Mouse (Mus musculus): ENCODE measurements around the gene Scaf4.

The Scaf4 gene

GRCm38 (mm10) chr16:90283905-90284891, at the start of gene Scaf4:
Scaf4 (minus strand) TSS chr16:90284503.
- no peaks in the 10 kb centered on the region for H3K36me3 ChIP-seq (ENCODE audit: control insufficient read depth, insufficient read depth, low read length, poor library complexity, severe bottlenecking)
- peak; percentile 95 for DNase-seq (ENCODE audit: low read depth, low spot score)
- H3K27me3 ChIP-seq (ENCODE audit: control insufficient read depth, insufficient read depth, low read length, poor library complexity, severe bottlenecking): no peaks in the 10 kb centered on the region

- no peaks in the 10 kb centered on the region for H3K36me3 ChIP-seq (ENCODE audit: control insufficient read depth, insufficient read depth, low read length, poor library complexity, severe bottlenecking)
- no peak for DNase-seq (ENCODE audit: low read depth, low spot score)
- H3K27me3 ChIP-seq (ENCODE audit: control insufficient read depth, insufficient read depth, low read length, poor library complexity, severe bottlenecking): no peaks in the 10 kb centered on the region; the same call in 1 of the 2 replicates
Measured at GRCm38 (mm10) chr16:90332553-90332952, 48.2 kb upstream of the Scaf4 start.

- H3K36me3 ChIP-seq (ENCODE audit: control insufficient read depth, insufficient read depth, low read length, poor library complexity, severe bottlenecking): no peaks in the 10 kb centered on the region
- no peak for DNase-seq (ENCODE audit: low read depth, low spot score)
- no peaks in the 10 kb centered on the region; the same call in 1 of the 2 replicates for H3K27me3 ChIP-seq (ENCODE audit: control insufficient read depth, insufficient read depth, low read length, poor library complexity, severe bottlenecking)
Measured at GRCm38 (mm10) chr16:90330979-90331378, 46.7 kb upstream of the Scaf4 start.

GRCm38 (mm10) chr16:90329511-90329910, 45.2 kb upstream of the Scaf4 start:
- Histone ChIP-seq H3K36me3 (ENCODE audit: control insufficient read depth, insufficient read depth, low read length, poor library complexity, severe bottlenecking) (no peaks in the 10 kb centered on the region), H3K27me3 (ENCODE audit: control insufficient read depth, insufficient read depth, low read length, poor library complexity, severe bottlenecking) (no peaks in the 10 kb centered on the region; the same call in 1 of the 2 replicates)
- no peak for DNase-seq (ENCODE audit: low read depth, low spot score)

- peak; percentile 83 for DNase-seq (ENCODE audit: low read depth, low spot score)
- H3K27me3 ChIP-seq (ENCODE audit: control insufficient read depth, insufficient read depth, low read length, poor library complexity, severe bottlenecking): no peaks in the 10 kb centered on the region
- no peaks in the 10 kb centered on the region for H3K36me3 ChIP-seq (ENCODE audit: control insufficient read depth, insufficient read depth, low read length, poor library complexity, severe bottlenecking)
Measured at GRCm38 (mm10) chr16:90322850-90323528, 38.7 kb upstream of the Scaf4 start.

GRCm38 (mm10) chr16:90319321-90319720, 35.0 kb upstream of the Scaf4 start:
- no peaks in the 10 kb centered on the region for H3K36me3 ChIP-seq (ENCODE audit: control insufficient read depth, insufficient read depth, low read length, poor library complexity, severe bottlenecking)
- H3K27me3 ChIP-seq (ENCODE audit: control insufficient read depth, insufficient read depth, low read length, poor library complexity, severe bottlenecking): no peaks in the 10 kb centered on the region
- no peak for DNase-seq (ENCODE audit: low read depth, low spot score)

- no peaks in the 10 kb centered on the region for H3K36me3 ChIP-seq (ENCODE audit: control insufficient read depth, insufficient read depth, low read length, poor library complexity, severe bottlenecking)
- DNase-seq (ENCODE audit: low read depth, low spot score): no peak
- no peaks in the 10 kb centered on the region for H3K27me3 ChIP-seq (ENCODE audit: control insufficient read depth, insufficient read depth, low read length, poor library complexity, severe bottlenecking)
Measured at GRCm38 (mm10) chr16:90318372-90318926, 34.1 kb upstream of the Scaf4 start.

GRCm38 (mm10) chr16:90317777-90318176, 33.5 kb upstream of the Scaf4 start:
- no peak for DNase-seq (ENCODE audit: low read depth, low spot score)
- Histone ChIP-seq H3K36me3 (ENCODE audit: control insufficient read depth, insufficient read depth, low read length, poor library complexity, severe bottlenecking) (no peaks in the 10 kb centered on the region), H3K27me3 (ENCODE audit: control insufficient read depth, insufficient read depth, low read length, poor library complexity, severe bottlenecking) (no peaks in the 10 kb centered on the region)

- H3K36me3 ChIP-seq (ENCODE audit: control insufficient read depth, insufficient read depth, low read length, poor library complexity, severe bottlenecking): no peaks in the 10 kb centered on the region
- no peak for DNase-seq (ENCODE audit: low read depth, low spot score)
- no peaks in the 10 kb centered on the region for H3K27me3 ChIP-seq (ENCODE audit: control insufficient read depth, insufficient read depth, low read length, poor library complexity, severe bottlenecking)
Measured at GRCm38 (mm10) chr16:90315881-90316280, 31.6 kb upstream of the Scaf4 start.

GRCm38 (mm10) chr16:90312449-90313082, 28.3 kb upstream of the Scaf4 start:
- Histone ChIP-seq H3K36me3 (ENCODE audit: control insufficient read depth, insufficient read depth, low read length, poor library complexity, severe bottlenecking) (no peaks in the 10 kb centered on the region), H3K27me3 (ENCODE audit: control insufficient read depth, insufficient read depth, low read length, poor library complexity, severe bottlenecking) (no peaks in the 10 kb centered on the region)
- DNase-seq (ENCODE audit: low read depth, low spot score): peak; percentile 49

- DNase-seq (ENCODE audit: low read depth, low spot score): no peak
- Histone ChIP-seq H3K27me3 (ENCODE audit: control insufficient read depth, insufficient read depth, low read length, poor library complexity, severe bottlenecking) (no peaks in the 10 kb centered on the region), H3K36me3 (ENCODE audit: control insufficient read depth, insufficient read depth, low read length, poor library complexity, severe bottlenecking) (no peaks in the 10 kb centered on the region)
Measured at GRCm38 (mm10) chr16:90310488-90311135, 26.3 kb upstream of the Scaf4 start.

GRCm38 (mm10) chr16:90309784-90310183, 25.5 kb upstream of the Scaf4 start:
- Histone ChIP-seq H3K27me3 (ENCODE audit: control insufficient read depth, insufficient read depth, low read length, poor library complexity, severe bottlenecking) (no peaks in the 10 kb centered on the region), H3K36me3 (ENCODE audit: control insufficient read depth, insufficient read depth, low read length, poor library complexity, severe bottlenecking) (no peaks in the 10 kb centered on the region)
- no peak for DNase-seq (ENCODE audit: low read depth, low spot score)

- H3K36me3 ChIP-seq (ENCODE audit: control insufficient read depth, insufficient read depth, low read length, poor library complexity, severe bottlenecking): no peaks in the 10 kb centered on the region
- H3K27me3 ChIP-seq (ENCODE audit: control insufficient read depth, insufficient read depth, low read length, poor library complexity, severe bottlenecking): no peaks in the 10 kb centered on the region
- no peak for DNase-seq (ENCODE audit: low read depth, low spot score)
Measured at GRCm38 (mm10) chr16:90303988-90304299, 19.6 kb upstream of the Scaf4 start.

- no peaks in the 10 kb centered on the region for H3K27me3 ChIP-seq (ENCODE audit: control insufficient read depth, insufficient read depth, low read length, poor library complexity, severe bottlenecking)
- no peak for DNase-seq (ENCODE audit: low read depth, low spot score)
- no peaks in the 10 kb centered on the region for H3K36me3 ChIP-seq (ENCODE audit: control insufficient read depth, insufficient read depth, low read length, poor library complexity, severe bottlenecking)
Measured at GRCm38 (mm10) chr16:90303286-90303987, 19.1 kb upstream of the Scaf4 start.
